Mouse (Mus musculus) spleen, embryonic (tissue): ENCODE measurements at regions not wholly inside any gene's neighbourhood (a gene's known extent, or its start where the extent isn't known, plus 50 kb on each side); places are given as distances from the start of the nearest gene placed in this dataset.
"Not testable (repeated sequence)": the region's sequence is repeated elsewhere in the genome, so short reads cannot be mapped to it uniquely, and the experiment has no call there.

Experiments
- CTCF ChIA-PET: fragments of 350-600 bp; sonication (Branson Sonifier 250); formaldehyde crosslinking; loops from one replicate; lab custom pipeline; 2022; lab: Charles Lee

- CTCF ChIA-PET = no interaction called here
Measured at GRCm38 (mm10) chr8:7323067-7323675, 1337.9 kb downstream of the Efnb2 start.

DNA sequence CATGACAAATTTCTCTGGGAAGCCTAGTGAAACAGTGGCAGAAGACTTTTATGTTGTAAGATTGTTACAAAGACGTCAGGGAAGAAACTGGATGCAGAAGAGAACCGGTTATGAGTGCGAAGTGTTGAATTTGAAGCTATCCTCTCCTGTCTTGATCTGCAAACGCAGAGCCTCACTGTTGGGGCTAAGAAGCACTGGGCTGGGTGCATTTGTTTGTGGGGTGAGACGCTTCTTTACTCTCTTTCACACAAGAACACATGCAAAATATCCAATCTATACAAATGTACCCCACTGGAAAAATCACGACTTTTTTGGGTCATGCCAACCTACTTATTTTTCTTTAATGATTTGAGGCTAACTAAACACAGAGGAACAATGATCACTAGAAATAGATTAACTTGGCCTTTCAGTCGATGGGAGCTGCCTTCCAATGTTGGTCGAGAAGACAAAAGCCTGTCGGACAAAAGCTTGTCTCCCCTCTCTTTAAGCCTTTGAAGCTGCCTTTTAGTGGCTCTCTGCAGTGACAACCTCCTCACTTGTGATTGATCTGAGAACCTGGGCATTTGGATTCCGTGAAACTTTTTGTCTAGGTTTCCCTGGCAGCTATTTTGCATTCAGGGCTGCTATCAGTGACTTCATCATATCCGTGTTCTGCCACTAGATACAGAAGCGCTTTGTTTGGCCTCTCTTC lies 1338.5 kb downstream of the Efnb2 start:
- CTCF ChIA-PET = no interaction called here

DNA sequence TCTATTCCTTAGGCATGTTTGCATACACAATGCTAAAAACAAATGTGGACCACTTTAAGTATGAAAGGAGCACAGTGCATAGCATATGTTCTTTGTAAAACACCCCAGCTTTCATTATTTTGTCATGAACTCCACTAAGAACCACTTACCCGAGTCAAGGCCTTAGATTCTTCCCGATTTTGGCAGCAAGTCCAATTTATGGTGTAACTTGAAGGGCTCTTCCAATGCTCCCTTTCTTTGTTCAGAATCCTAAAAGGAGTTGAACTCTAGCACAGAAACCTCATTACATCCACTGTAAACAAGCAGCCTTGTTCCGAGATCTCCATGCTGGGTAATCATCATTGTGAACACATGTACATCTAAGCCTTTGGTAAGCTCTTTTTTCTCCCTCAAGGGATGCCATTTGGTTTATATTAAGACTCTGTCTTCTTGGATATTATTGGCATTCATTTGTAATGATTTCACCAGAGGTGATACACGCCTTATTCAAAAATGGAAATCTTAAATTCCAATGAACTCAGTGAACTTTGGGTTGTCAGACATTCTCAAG lies 1344.2 kb downstream of the Efnb2 start:
- CTCF ChIA-PET = no interaction called here

GRCm38 (mm10) chr8:7309239-7309638 lies 1351.8 kb downstream of the Efnb2 start:
- CTCF ChIA-PET = interaction anchor here (0.6 kb wide), 1 partner anchor 1206 kb away, joined by 7 read pairs; no protein-coding TSS in a partner anchor

GRCm38 (mm10) chr8:7289361-7289760 lies 1371.7 kb downstream of the Efnb2 start:
- CTCF ChIA-PET = no interaction called here

DNA sequence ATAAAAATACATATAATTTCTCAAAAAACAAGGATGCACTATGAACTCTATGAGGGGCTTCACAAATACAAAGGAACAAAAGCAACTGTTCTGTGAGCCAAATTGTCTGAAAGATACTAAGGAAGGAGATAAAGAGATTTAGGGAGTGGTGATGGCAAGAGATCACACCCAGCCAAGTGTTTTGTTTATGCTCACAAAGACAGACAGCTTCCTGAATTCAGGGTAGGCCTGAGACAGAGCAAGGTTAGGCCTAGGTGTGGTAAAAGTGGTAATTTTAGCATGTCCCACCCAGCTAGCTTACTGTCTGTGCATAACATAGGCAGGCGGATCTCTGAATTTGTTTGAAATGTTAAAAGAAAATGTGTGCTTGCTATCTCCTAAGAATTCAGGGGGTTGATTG lies 1374.5 kb downstream of the Efnb2 start:
- CTCF ChIA-PET = no interaction called here

GRCm38 (mm10) chr8:7267406-7267805 lies 1393.6 kb downstream of the Efnb2 start:
- CTCF ChIA-PET = no interaction called here

DNA sequence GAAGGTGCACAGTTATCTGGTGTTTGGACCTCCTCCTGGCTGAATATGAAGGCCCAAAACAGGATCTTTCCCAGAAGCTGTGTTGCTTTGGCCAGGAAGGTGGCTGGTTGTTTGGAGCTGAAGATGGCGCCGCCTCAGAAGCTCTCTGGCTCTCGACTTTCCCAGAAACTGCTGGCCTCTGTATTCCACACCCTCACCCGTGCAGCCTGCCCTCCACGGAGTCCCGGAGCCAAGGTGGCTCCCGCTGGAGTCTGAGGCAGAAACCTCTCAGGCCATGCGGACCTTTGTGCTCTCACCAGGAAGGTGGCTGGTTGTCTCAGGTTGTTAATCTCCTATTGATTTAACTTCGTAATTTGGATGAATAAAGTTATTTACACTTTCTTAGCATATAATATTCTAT lies 1406.7 kb downstream of the Efnb2 start:
- CTCF ChIA-PET = not testable (repeated sequence)

DNA sequence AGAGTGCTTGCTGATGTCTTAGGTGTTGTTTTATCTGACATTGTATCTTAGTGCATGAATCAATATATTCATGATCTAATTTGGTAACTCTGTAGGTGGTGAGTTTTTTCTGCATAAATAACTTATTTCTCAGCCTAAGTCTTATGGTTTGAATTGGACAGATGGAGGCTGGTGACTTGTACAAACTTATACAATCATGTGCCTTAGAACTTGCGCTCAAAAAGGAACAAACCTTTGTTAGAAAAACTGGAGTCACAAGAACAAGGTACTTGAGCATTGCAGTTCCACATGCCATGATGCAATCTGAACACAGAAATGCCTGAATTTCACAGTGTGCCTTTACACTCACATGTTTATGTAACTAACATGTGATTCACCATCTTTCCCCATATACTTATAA lies 1420.7 kb downstream of the Efnb2 start:
- CTCF ChIA-PET = no interaction called here

DNA sequence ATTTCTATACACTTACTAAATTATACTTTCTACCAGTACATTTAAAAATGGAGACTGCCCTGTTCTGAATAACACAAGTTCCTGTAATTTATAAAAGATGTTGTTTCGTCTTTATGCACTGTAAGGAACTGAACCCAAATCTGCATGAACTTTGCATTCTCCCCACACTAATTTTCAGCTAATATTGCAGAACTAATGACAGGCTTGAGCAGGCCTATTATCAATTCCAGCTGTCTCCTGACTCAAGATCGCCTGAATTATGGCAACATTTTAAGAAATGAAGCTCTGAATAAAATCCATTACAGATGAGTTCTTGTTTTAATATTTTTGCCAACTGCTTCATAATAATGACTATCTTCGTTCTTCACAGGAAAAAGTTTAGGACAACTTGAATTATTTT lies 1427.0 kb downstream of the Efnb2 start:
- CTCF ChIA-PET = no interaction called here

DNA sequence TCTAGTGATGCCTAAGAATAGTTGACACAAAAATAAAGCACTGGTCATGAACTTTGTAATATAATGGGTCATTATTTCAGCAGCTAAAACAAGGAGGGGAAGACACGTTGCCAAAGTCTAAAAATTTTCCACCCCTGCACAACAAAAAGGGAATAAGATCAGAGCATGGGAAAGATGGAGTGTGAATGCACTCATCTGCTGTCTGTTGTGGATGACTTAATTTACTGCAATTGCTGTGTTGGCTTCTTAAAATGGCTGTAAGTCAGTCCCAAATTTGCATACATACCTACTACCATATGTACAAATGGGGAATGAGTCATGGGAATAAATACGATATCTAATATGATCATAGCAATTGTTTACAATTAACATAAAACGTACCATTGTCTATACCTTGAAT lies 1441.7 kb downstream of the Efnb2 start:
- CTCF ChIA-PET = no interaction called here

GRCm38 (mm10) chr8:7207178-7207577 lies 1453.9 kb downstream of the Efnb2 start:
- CTCF ChIA-PET = no interaction called here

- CTCF ChIA-PET = no interaction called here
Measured at GRCm38 (mm10) chr8:7206596-7206995, 1454.4 kb downstream of the Efnb2 start.

- CTCF ChIA-PET = interaction anchor here (0.7 kb wide), 1 partner anchor 20 kb away, joined by 3 read pairs; no protein-coding TSS in a partner anchor
Measured at GRCm38 (mm10) chr8:7205086-7205485, 1456.0 kb downstream of the Efnb2 start.

GRCm38 (mm10) chr8:7190726-7191125 lies 1470.3 kb downstream of the Efnb2 start:
- CTCF ChIA-PET = no interaction called here

DNA sequence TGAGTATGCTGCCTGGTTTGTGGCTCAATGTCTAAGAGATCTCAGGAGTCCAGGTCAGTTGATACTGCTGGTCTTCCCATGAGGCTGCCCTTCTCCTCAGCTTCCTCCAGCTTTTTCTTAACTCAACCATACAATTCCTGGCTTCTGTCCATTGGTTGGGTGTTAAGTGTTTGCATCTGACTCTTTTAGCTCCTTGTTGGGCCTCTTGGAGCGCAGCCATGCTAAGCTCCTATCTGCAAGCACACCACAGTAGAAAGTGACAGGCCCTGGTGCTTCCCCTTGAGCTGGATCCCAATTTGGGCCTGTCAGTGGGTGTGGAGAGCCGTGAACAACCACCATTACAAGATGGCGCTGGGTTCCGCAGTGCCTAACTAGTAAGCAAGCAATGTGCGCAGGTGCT lies 1497.7 kb downstream of the Efnb2 start:
- CTCF ChIA-PET = no interaction called here

- CTCF ChIA-PET = no interaction called here
Measured at GRCm38 (mm10) chr8:7131746-7132145, 1529.3 kb downstream of the Efnb2 start.

DNA sequence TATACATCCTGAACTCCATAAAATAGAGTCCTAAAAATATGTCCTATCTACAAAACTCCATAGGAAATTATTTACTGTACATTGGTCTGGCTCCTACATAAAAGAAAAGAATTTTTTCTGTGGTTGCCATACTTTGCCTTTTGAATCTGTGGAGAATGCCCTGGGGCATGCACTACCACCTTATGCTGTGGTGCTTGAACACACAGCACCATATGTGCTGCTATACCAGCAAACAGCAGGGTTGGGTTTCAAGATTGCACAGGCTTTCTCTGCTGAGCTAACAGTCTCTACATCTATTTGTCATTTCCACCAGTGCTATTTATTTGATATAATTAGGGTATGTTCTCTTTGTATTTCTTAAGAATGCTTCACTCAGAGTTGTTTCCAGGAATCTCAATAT lies 1552.2 kb downstream of the Efnb2 start:
- CTCF ChIA-PET = no interaction called here

- CTCF ChIA-PET = no interaction called here
Measured at GRCm38 (mm10) chr8:7097577-7097976, 1563.5 kb downstream of the Efnb2 start.

GRCm38 (mm10) chr8:7092831-7093230 lies 1568.2 kb downstream of the Efnb2 start:
- CTCF ChIA-PET = no interaction called here

GRCm38 (mm10) chr8:7088123-7088522 lies 1572.9 kb downstream of the Efnb2 start:
- CTCF ChIA-PET = no interaction called here

DNA sequence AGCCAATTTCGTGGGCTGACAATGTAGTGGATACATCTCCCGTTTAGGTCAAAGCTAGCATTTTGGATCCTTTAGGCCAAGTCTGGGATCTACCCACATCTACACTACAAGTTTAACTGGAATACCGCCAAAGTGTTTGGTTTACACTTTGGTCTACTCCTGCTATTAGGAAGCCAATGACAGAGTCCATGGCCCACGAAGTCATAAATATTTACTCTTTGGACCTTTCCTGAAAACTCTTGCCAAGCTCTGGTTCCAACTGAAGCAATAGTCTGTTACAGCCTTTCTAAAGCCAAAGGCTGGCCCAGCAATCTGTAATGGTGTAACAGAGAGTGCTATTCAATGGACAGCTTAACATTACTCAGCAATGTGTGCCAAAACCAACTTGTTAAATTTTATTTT lies 1600.8 kb downstream of the Efnb2 start:
- CTCF ChIA-PET = no interaction called here

DNA sequence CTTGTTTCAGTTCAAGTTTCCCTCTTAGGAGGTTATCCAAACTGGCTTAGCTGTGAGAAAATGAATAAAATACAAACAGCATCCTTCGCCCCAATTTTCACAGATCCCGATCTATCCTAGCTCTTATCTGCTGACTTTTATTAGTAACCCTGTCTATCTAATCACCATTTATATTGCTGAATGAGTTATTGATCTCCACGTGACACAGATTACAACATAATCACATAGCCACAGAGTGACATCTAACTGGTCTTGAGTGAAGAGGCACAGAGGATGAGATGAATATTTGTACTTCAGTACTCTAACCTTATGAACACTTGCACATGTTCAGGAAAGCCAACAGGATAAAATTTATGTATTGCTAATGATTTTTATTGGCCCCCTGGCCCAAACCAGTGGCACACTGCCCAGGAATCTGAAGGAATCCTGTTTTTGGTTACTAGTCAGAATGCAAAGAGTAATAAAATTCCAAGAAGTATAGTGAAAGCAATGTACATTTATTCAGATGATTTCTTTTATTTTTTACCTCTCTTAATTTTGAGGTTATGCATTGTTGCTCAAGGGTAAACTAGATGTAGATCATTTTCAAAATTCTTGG lies 1634.7 kb downstream of the Efnb2 start:
- CTCF ChIA-PET = no interaction called here
